Mouse (Mus musculus): ENCODE data around the gene Cyp2f2. TPM values are rescaled to one million over a fixed set of nuclear protein-coding genes. Genes with fewer than 3 reads are reported as not detected.
A peak's percentile ranks its signal among the peaks of the same experiment; 100 is the strongest.

Gene Cyp2f2
- polyA plus RNA-seq, 1 experiment from 2014 or later: 4.0 TPM

GRCm38 (mm10) chr7:27156005-27156404, 36.3 kb downstream of the Cyp2f2 start:
- H3K4me1 ChIP-seq (replicated peaks): peaks cover 15% of the 10 kb centered on the region
- H3K4me3 ChIP-seq: no peak overlapping the region
- H3K27me3 ChIP-seq: no peaks in the 10 kb centered on the region
- no peak overlapping the region for H3K9ac ChIP-seq
- no peak overlapping the region for H3K4me2 ChIP-seq
- peaks cover 32% of the 10 kb centered on the region for H3K36me3 ChIP-seq
- H3K27ac ChIP-seq: no peak overlapping the region
- 76% methylated on average over 13 of the region's 13 CpGs for WGBS
- no peaks in the 10 kb centered on the region for H3K9me3 ChIP-seq (replicated peaks)
- ATAC-seq (replicated peaks; ENCODE audit: insufficient number of reproducible peaks, insufficient read depth, low FRiP score, low read depth): no peak

- WGBS: 93% methylated on average over 9 of the region's 9 CpGs
- H3K4me1 ChIP-seq (replicated peaks): peaks cover 35% of the 10 kb centered on the region
- no peak overlapping the region for H3K4me2 ChIP-seq
- no peak overlapping the region for H3K27ac ChIP-seq
- no peak overlapping the region for H3K9ac ChIP-seq
- peaks cover 32% of the 10 kb centered on the region for H3K36me3 ChIP-seq
- no peaks in the 10 kb centered on the region for H3K9me3 ChIP-seq (replicated peaks)
- H3K27me3 ChIP-seq: no peaks in the 10 kb centered on the region
- H3K4me3 ChIP-seq: no peak overlapping the region
- ATAC-seq (replicated peaks; ENCODE audit: insufficient number of reproducible peaks, insufficient read depth, low FRiP score, low read depth): no peak
These were observed 38.5 kb downstream of the Cyp2f2 start for GRCm38 (mm10) chr7:27158171-27158570.

- 91% methylated on average over 6 of the region's 6 CpGs for WGBS
- no peak overlapping the region for H3K4me3 ChIP-seq
- no peaks in the 10 kb centered on the region for H3K9me3 ChIP-seq (replicated peaks)
- H3K27ac ChIP-seq: no peak overlapping the region
- peaks cover 32% of the 10 kb centered on the region for H3K36me3 ChIP-seq
- H3K27me3 ChIP-seq: no peaks in the 10 kb centered on the region
- peaks cover 42% of the 10 kb centered on the region for H3K4me1 ChIP-seq (replicated peaks)
- H3K4me2 ChIP-seq: no peak overlapping the region
- no peak overlapping the region for H3K9ac ChIP-seq
- ATAC-seq (replicated peaks; ENCODE audit: insufficient number of reproducible peaks, insufficient read depth, low FRiP score, low read depth): no peak
These were observed 39.5 kb downstream of the Cyp2f2 start for GRCm38 (mm10) chr7:27159256-27159655.

GRCm38 (mm10) chr7:27159882-27160281, 40.2 kb downstream of the Cyp2f2 start:
- Histone ChIP-seq H3K9ac (no peak overlapping the region), H3K27ac (peak overlapping the region; percentile 28; the same call in 1 of the 2 replicates), H3K36me3 (peaks cover 35% of the 10 kb centered on the region), H3K9me3 (replicated peaks) (no peaks in the 10 kb centered on the region), H3K4me2 (no peak overlapping the region), H3K27me3 (no peaks in the 10 kb centered on the region), H3K4me3 (no peak overlapping the region), H3K4me1 (replicated peaks) (peaks cover 48% of the 10 kb centered on the region)
- peak; percentile 72 for ATAC-seq (replicated peaks; ENCODE audit: insufficient number of reproducible peaks, insufficient read depth, low FRiP score, low read depth)
- 8% methylated on average over 8 of the region's 8 CpGs for WGBS

- Histone ChIP-seq H3K4me1 (replicated peaks) (peaks cover 58% of the 10 kb centered on the region), H3K36me3 (peaks cover 39% of the 10 kb centered on the region)
These were observed 41.2 kb downstream of the Cyp2f2 start for GRCm38 (mm10) chr7:27160921-27161320.

GRCm38 (mm10) chr7:27161744-27162143, 42.0 kb downstream of the Cyp2f2 start:
- H3K9me3 ChIP-seq (replicated peaks): no peaks in the 10 kb centered on the region
- 75% methylated on average over 4 of the region's 4 CpGs for WGBS
- H3K27ac ChIP-seq: no peak overlapping the region
- peaks cover 58% of the 10 kb centered on the region for H3K4me1 ChIP-seq (replicated peaks)
- H3K9ac ChIP-seq: no peak overlapping the region
- H3K27me3 ChIP-seq: no peaks in the 10 kb centered on the region
- no peak overlapping the region for H3K4me3 ChIP-seq
- no peak overlapping the region for H3K4me2 ChIP-seq
- peaks cover 39% of the 10 kb centered on the region for H3K36me3 ChIP-seq
- ATAC-seq (replicated peaks; ENCODE audit: insufficient number of reproducible peaks, insufficient read depth, low FRiP score, low read depth): no peak

More at GRCm38 (mm10) chr7:27160921-27161320, 41.2 kb downstream of the Cyp2f2 start:
- no peak overlapping the region for H3K9ac ChIP-seq
- no peaks in the 10 kb centered on the region for H3K27me3 ChIP-seq
- ATAC-seq (replicated peaks; ENCODE audit: insufficient number of reproducible peaks, insufficient read depth, low FRiP score, low read depth): no peak
- H3K4me2 ChIP-seq: no peak overlapping the region
- H3K4me3 ChIP-seq: no peak overlapping the region
- H3K9me3 ChIP-seq (replicated peaks): no peaks in the 10 kb centered on the region
- 82% methylated on average over 3 of the region's 3 CpGs for WGBS
- H3K27ac ChIP-seq: no peak overlapping the region

- H3K9me3 ChIP-seq (replicated peaks): no peaks in the 10 kb centered on the region
- H3K27ac ChIP-seq: no peak overlapping the region
- 0 out of 2 replicates have a peak overlapping the region, but pooled peaks have one; percentile 10 for H3K9ac ChIP-seq
- no peak overlapping the region for H3K4me3 ChIP-seq
- no peaks in the 10 kb centered on the region for H3K27me3 ChIP-seq
- peaks cover 66% of the 10 kb centered on the region for H3K4me1 ChIP-seq (replicated peaks)
- no peak for ATAC-seq (replicated peaks; ENCODE audit: insufficient number of reproducible peaks, insufficient read depth, low FRiP score, low read depth)
- peaks cover 30% of the 10 kb centered on the region for H3K36me3 ChIP-seq
- H3K4me2 ChIP-seq: peak overlapping the region; percentile 82
- 71% methylated on average over 5 of the region's 5 CpGs for WGBS
These were observed 43.2 kb downstream of the Cyp2f2 start for GRCm38 (mm10) chr7:27162780-27163449.

- Histone ChIP-seq H3K27me3 (no peaks in the 10 kb centered on the region), H3K9ac (0 out of 2 replicates have a peak overlapping the region, but pooled peaks have one; percentile 10), H3K4me1 (replicated peaks) (peaks cover 66% of the 10 kb centered on the region), H3K27ac (no peak overlapping the region), H3K36me3 (peaks cover 25% of the 10 kb centered on the region), H3K9me3 (replicated peaks) (no peaks in the 10 kb centered on the region), H3K4me3 (peak overlapping the region; percentile 66; the same call in 1 of the 2 replicates), H3K4me2 (peak overlapping the region; percentile 82)
- ATAC-seq (replicated peaks; ENCODE audit: insufficient number of reproducible peaks, insufficient read depth, low FRiP score, low read depth): no peak
- WGBS: 47% methylated on average over 5 of the region's 5 CpGs
These were observed 43.7 kb downstream of the Cyp2f2 start for GRCm38 (mm10) chr7:27163450-27163805.

- H3K4me1 ChIP-seq (replicated peaks): peaks cover 66% of the 10 kb centered on the region
- H3K36me3 ChIP-seq: peaks cover 16% of the 10 kb centered on the region
- H3K9ac ChIP-seq: peak overlapping the region; percentile 74; the same call in 1 of the 2 replicates
- 81% methylated on average over 33 of the region's 33 CpGs for WGBS
- H3K9me3 ChIP-seq (replicated peaks): no peaks in the 10 kb centered on the region
- ATAC-seq (replicated peaks; ENCODE audit: insufficient number of reproducible peaks, insufficient read depth, low FRiP score, low read depth): no peak
- peak overlapping the region; percentile 66 for H3K4me3 ChIP-seq
- no peaks in the 10 kb centered on the region for H3K27me3 ChIP-seq
- H3K27ac ChIP-seq: no peak overlapping the region
- peak overlapping the region; percentile 82 for H3K4me2 ChIP-seq
These were observed 44.6 kb downstream of the Cyp2f2 start for GRCm38 (mm10) chr7:27164112-27164947.

- H3K27me3 ChIP-seq: no peaks in the 10 kb centered on the region
- peak overlapping the region; percentile 98 for H3K27ac ChIP-seq
- H3K9me3 ChIP-seq (replicated peaks): no peaks in the 10 kb centered on the region
- H3K36me3 ChIP-seq: peaks cover 11% of the 10 kb centered on the region
- whole genome bisulfite sequencing: 68% methylated on average over 23 of the region's 23 CpGs
- no peak for ATAC-seq (replicated peaks; ENCODE audit: insufficient number of reproducible peaks, insufficient read depth, low FRiP score, low read depth)
- peak overlapping the region; percentile 82 for H3K4me2 ChIP-seq
- H3K4me3 ChIP-seq: peak overlapping the region; percentile 66
- peaks cover 64% of the 10 kb centered on the region for H3K4me1 ChIP-seq (replicated peaks)
- H3K9ac ChIP-seq: peak overlapping the region; percentile 74
These were observed 45.4 kb downstream of the Cyp2f2 start for GRCm38 (mm10) chr7:27165007-27165655.

GRCm38 (mm10) chr7:27165696-27166095, 46.0 kb downstream of the Cyp2f2 start:
- ATAC-seq (replicated peaks; ENCODE audit: insufficient number of reproducible peaks, insufficient read depth, low FRiP score, low read depth): no peak
- H3K27me3 ChIP-seq: no peaks in the 10 kb centered on the region
- H3K4me1 ChIP-seq (replicated peaks): peaks cover 59% of the 10 kb centered on the region
- H3K27ac ChIP-seq: peak overlapping the region; percentile 98
- H3K9ac ChIP-seq: peak overlapping the region; percentile 74
- H3K4me3 ChIP-seq: peak overlapping the region; percentile 66
- peaks cover 12% of the 10 kb centered on the region for H3K36me3 ChIP-seq
- peak overlapping the region; percentile 82 for H3K4me2 ChIP-seq
- 3% methylated on average over 8 of the region's 8 CpGs for WGBS
- H3K9me3 ChIP-seq (replicated peaks): no peaks in the 10 kb centered on the region
